Mouse (Mus musculus) heart, postnatal 4 days (tissue): ENCODE results near the gene Prune2. TPM values are rescaled to one million over a fixed set of nuclear protein-coding genes. Genes with fewer than 3 reads are reported as not detected.

Source experiments
- DNase-seq: peaks from one replicate; pipeline ENCODE4 v3.0.0; 2021
- total RNA-seq, 2 experiments: library from RNA; stranded (reverse); gene quantifications; 2 replicates each; pipeline ENCODE4 v1.2.3; 2021

Prune2 gene
- total RNA-seq, 2 experiments from 2014 or later = 13.1 to 16.4 TPM

DNA sequence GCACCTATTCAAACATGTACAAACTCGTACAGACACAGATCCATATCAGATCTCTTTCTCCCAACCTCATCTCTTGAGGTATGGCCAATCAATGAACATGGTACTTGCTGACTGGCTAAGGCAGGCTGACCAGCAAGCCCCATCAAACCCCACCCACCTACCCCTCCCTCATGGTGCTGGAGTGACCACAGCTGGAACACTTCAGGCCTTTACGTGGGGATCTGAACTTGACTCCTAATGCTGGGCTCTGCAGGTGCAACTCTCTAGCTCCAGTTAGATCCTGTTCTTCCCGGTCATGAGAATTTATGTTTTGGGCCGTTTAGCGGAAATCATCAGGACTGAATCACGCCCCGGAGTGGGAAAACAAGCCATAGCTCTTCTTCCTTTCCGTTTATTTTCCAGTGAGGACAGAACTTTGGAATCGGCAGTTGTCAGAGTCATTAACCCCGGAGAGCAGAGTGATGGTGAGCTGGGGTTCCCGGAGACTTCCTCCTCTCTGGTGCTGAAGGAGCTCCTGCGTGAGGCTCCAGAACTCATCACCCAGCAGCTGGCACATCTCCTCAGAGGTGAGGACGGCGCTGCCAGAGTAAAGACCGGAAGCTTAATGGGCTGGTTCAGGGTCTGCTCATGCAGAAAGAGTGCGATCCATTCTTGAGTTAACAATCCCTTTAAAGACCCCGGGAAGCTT is 50.4 kb downstream of the Prune2 start:
- DNase-seq = no peak

DNA sequence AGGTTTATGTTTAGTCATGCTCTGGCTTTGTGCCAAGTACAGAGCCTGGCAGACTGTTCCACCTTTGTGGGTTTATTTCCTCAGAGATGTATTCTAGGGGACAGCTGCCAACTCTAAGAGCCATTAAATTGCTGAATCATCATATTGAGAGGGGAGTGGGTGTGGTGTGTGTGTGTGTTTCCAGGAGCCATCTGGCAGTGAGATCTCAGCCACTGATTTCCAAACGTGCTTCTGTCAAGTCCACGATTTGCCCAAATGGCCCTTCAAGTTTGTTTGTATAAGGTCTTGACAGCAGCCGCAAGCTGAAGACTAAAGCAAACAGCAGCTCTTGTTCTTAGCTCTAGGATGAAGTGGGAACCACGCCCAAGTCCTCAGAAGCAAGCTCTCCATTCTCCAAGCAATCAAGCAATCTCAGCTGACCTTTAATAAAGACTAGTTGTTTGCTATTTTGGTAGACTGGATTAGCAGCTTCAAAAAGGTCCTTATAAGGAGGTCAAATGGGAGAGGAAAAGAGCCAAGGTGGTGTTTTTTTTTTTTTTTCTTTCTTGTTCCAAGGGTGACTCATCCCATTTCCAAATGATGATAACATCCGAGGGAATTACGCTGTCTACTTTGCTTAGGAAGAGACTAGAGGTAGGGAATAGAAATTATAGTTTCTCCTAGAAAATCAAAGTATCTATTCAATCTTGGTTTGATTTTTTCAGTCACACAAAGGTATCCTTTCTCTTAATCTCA is 55.5 kb downstream of the Prune2 start:
- peak; percentile 42 for DNase-seq

GRCm38 (mm10) chr19:17013085-17013484 is 57.2 kb downstream of the Prune2 start:
- DNase-seq = no peak

GRCm38 (mm10) chr19:17014337-17015124 is 58.6 kb downstream of the Prune2 start:
- DNase-seq = no peak

DNA sequence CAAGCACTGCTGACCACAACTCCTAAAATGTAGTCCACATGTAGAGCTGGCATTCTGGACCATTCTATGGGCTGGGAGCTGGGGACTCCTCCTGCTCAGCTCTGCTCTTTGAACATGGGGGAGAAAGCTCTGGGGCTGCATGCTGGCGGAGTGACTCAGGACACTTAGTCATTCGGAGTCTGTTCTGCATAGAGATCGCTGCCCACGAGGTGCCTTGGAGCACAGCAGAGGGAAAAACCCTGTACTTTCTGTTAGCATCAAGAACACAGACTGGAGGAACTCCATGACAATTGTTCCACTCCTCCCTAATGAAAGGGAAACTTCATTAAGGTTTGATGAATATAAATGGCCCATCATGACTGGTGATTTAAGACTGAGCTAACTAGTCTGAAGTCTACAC is 68.8 kb downstream of the Prune2 start:
- DNase-seq = no peak

GRCm38 (mm10) chr19:17030276-17030675 is 74.4 kb downstream of the Prune2 start:
- peak; percentile 74 for DNase-seq

DNA sequence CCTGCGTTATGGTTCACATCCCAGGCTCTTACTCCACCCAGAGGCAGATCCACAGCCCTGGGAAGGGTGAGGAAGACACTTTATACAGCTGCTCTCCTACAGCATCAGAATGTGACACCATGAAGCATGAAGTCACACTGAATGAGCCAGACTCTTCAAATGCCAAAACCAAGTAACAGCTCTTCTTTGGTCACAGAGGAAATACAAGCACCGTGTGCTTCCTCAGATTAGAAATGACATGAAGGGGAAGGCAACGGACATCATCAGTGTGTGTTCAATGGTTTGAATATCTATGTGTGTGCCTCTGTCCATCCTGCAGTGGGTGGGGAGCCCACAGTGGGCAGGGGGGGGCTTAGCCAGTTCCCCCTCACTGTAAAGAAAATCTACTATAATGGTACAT is 76.4 kb downstream of the Prune2 start:
- no peak for DNase-seq

DNA sequence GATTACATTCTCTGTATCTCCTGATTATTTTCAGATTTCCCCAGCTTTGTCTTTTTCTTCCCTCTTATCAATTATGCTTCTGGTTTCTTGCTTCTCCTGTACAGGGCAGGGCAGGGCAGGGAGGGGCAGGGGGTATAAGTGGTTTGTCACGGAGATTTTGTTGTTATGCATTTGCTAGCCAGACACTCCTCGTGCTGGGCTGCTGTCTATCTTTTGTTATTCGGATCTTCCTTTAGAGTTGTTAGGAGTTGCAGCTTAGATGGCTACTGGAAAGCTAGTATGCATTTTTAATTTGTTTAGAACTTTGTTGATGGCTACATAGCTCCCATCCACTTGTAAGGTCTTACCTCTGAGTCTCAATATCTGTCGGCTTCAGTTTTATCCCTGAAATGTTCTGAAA is 91.0 kb downstream of the Prune2 start:
- no peak for DNase-seq

DNA sequence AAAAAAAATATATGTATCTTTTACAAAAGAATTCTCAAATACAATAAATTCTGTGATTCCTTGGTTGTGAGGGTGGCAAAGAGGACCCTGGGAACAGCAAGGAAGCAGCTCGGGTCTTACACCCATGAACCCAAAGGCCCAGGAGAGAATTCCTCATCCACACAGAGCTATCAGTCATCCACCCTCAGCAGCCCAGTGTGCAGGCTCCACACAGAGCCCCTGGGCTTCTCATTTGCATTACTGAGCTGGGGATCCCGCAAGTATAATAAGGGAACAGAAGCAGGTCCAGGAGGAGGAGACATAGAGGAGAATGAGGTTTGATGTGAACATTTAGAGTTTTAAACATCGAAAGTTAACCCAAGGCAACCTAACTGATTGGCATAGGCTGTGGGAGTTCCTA is 100.0 kb downstream of the Prune2 start:
- DNase-seq = no peak

DNA sequence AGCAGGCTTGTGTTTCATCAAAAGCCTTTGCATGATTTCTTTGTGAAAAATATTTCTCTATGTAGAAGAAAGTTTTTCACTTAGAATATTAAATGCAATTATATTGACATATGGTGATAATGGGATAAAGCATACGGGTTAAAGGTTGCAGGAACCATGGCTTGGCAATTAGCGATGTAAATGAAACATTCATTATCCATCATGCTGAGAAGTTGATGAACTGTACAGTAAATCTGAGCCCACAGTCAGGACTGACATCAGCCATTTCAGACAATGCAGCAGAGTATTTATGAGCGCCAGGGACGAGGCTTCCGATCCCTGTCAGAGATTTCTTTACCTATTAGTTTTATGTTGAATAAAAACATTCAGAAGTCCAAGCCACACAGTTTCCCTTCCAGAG is 104.2 kb downstream of the Prune2 start:
- no peak for DNase-seq

DNA sequence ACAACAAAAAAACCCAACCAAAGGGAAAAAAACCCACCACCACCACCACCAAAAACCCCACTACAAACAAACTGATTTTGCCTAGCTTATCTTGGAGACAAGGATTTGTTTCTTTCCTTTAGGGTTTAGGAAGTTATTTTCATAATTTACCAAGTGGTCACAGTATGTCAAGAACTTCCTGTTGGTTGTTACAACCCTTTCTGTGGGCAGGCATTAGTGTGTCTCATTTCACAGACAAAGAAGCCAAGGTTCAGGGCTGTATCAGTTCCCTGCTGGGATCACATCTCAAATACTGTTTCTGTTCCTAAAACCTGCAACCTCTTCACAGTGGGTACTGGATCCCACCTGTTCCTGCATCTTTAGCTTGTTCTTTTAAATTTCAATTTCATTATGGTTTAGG is 108.5 kb downstream of the Prune2 start:
- no peak for DNase-seq

DNA sequence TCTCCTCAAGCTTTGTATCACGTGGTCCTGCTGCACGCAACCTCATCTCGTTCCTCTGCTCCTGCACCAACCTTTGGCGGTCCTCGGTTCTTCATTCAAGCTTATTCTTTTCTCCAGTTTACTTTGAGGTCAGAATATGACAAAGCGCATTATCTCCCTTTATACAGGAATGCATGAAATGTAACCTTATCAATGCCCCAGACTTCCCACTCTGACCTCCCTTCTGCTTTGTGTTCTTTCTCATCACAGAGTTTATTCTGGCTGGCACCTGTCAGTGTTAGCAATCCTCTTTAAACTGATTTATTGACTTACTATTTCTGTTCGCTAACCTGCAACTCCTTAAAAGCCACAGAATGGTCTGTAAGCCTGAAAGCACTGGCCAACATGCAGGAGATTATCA is 113.1 kb downstream of the Prune2 start:
- DNase-seq = no peak

DNA sequence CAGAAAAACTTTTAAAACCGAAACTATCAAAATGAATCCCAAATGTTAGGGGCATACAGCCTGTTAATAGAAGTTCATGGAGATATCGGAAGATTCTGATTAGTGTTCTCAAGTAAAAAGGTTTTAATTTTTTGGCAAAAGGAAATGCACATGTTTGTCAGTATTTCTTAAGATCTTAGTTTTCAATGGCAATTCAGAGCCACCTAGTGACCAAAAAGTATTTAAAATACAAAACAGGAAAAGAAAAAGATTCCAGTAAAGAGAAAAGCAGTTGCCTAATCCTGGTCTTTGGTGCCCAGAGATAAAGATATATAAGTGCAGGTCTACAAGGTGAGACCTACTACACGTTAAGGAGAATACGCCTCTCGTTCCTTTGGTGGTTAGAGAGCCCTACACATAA is 115.3 kb downstream of the Prune2 start:
- no peak for DNase-seq

DNA sequence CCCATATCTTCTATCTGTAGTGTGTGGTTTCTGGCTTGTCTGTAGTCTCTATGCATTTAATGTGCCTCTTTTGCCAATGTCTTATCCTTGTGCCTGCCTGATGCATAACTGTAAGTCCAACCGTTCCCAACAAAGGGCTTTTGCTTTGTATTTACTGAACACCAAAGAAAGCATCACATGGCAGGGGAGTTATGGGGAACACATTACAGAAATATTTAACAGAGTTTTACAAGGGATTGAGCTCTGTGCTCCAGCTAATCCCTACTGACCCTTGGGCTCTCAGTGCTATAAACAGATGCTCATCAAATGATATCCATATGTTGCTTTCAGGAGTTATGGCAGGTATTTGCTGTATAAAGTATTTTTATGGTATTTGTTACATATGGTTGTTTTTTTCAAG is 116.3 kb downstream of the Prune2 start:
- DNase-seq = no peak

- no peak for DNase-seq
These were observed 122.9 kb downstream of the Prune2 start for GRCm38 (mm10) chr19:17078643-17079316.

- DNase-seq = no peak
These were observed 125.5 kb downstream of the Prune2 start for GRCm38 (mm10) chr19:17081382-17081781.

DNA sequence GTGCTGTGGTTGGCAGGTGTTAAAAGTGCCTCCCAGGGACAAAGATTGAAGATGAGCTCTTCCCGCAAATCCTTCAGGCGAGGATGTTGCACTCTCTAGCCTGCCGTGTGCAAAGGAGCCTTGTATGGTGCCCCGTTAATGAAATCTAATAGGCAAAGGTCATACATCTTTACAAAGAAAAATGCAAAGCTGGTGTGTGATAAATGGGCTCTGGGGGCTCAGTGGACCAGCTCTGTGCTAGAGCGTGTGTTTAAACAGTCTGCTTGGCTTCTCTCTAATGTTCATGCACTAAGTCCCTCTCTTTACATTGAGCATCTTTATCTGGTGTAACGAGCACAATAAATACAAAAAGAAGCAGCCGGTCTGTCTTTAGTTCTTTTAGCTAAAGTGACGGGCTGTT is 138.1 kb downstream of the Prune2 start:
- no peak for DNase-seq

DNA sequence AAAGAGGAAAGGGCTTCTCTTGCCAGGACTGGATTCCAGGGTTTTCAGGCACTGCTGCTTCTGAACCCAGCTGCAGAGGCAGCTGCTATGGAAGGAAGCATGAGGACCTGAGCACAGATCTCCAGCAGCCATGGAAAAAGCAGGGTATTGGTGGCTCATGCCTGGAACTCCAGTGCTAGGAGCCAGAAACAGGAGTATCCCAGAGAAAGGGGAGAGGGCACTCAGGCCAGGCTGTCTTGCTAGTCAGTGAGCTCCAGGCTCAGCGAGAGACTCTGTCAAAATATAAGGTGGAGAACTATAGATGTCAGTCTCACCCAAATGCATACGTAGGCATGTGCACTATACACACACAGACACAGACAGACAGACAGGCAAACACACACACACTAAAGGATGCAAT is 140.4 kb downstream of the Prune2 start:
- no peak for DNase-seq

GRCm38 (mm10) chr19:17097210-17097609 is 141.3 kb downstream of the Prune2 start:
- DNase-seq = no peak

GRCm38 (mm10) chr19:17108782-17109181 is 152.9 kb downstream of the Prune2 start:
- no peak for DNase-seq

GRCm38 (mm10) chr19:17124034-17124735 is 168.3 kb downstream of the Prune2 start:
- peak; percentile 63 for DNase-seq

DNA sequence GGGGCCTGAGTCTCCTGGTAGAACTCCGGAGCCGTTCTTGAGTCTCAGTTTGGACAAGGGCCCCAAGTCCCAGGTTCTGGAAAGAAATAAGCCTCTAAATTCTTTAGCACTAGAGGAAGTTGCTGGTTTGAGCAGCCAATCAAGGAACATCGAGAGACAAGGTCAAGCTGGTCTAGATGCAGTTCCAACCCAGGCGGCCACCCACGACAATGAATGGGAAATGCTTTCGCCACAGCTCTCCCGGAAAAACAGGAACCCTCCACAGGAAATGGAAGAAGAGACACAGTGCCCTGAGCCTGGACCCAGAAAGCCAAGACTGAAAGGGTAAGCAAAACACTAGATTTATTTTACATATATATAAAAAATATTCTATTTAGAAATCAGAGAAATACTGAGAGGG is 169.5 kb downstream of the Prune2 start:
- DNase-seq = no peak
